Mouse (Mus musculus) limb, embryonic 12.5 days (tissue): Measurements from ENCODE around the gene Hprt. TPM values are rescaled to one million over a fixed set of nuclear protein-coding genes. Genes with fewer than 3 reads are reported as not detected.

Experiments
- ATAC-seq: fragments of 200-750 bp; cut with Nextera tagmentation; 2 replicates; pipeline ENCODE4 v1.8.0; 2017; ENCODE audit warnings: low read depth, moderate TSS enrichment; ENCODE audit not compliant: insufficient number of reproducible peaks, insufficient read depth, low FRiP score, low TSS enrichment
- H3K27ac ChIP-seq: fragments of 300-500 bp; sonication (generic); 2 replicates; pipeline ENCODE4 v1.5.1; 2016; ENCODE audit warnings: mild to moderate bottlenecking, moderate library complexity
- H3K27me3 ChIP-seq: fragments of 300-500 bp; sonication (generic); 2 replicates; pipeline ENCODE4 v1.6.1; 2016; ENCODE audit warnings: mild to moderate bottlenecking, moderate library complexity
- H3K36me3 ChIP-seq: fragments of 300-500 bp; sonication (generic); 2 replicates; pipeline ENCODE4 v1.6.1; 2016; ENCODE audit warnings: mild to moderate bottlenecking, moderate library complexity
- H3K4me1 ChIP-seq: fragments of 300-500 bp; sonication (generic); replicated peaks from 2 replicates; pipeline ENCODE4 v1.6.1; 2016
- H3K4me2 ChIP-seq: fragments of 300-500 bp; sonication (generic); 2 replicates; pipeline ENCODE4 v1.6.1; 2016; ENCODE audit warnings: mild to moderate bottlenecking, moderate library complexity
- H3K4me3 ChIP-seq: fragments of 300-500 bp; sonication (generic); replicated peaks from 2 replicates; pipeline ENCODE4 v1.5.1; 2016; ENCODE audit warnings: mild to moderate bottlenecking
- H3K9ac ChIP-seq: fragments of 300-500 bp; sonication (generic); replicated peaks from 2 replicates; pipeline ENCODE4 v1.6.1; 2016; ENCODE audit warnings: mild to moderate bottlenecking, moderate library complexity
- H3K9me3 ChIP-seq: fragments of 300-500 bp; sonication (generic); 2 replicates; pipeline ENCODE4 v1.6.1; 2016; ENCODE audit warnings: mild to moderate bottlenecking, moderate library complexity
- WGBS: fragments of 180-500 bp; shearing (Covaris S2); methylation state at CpG from one replicate; pipeline ENCODE4 v1.1.7; 2016; 5-methylcytosine and 5-hydroxymethylcytosine counted together
- polyA plus RNA-seq: library from polyadenylated mRNA; unstranded; fragments of >200 nt; fragmentation: Nextera tagmentation; extraction: Ambion mirVana; gene quantifications from 2 replicates; pipeline ENCODE4 v1.2.1, GENCODE M21; 2016

The Hprt gene
- polyA plus RNA-seq, 1 experiment from 2014 or later = 76.9 TPM

DNA sequence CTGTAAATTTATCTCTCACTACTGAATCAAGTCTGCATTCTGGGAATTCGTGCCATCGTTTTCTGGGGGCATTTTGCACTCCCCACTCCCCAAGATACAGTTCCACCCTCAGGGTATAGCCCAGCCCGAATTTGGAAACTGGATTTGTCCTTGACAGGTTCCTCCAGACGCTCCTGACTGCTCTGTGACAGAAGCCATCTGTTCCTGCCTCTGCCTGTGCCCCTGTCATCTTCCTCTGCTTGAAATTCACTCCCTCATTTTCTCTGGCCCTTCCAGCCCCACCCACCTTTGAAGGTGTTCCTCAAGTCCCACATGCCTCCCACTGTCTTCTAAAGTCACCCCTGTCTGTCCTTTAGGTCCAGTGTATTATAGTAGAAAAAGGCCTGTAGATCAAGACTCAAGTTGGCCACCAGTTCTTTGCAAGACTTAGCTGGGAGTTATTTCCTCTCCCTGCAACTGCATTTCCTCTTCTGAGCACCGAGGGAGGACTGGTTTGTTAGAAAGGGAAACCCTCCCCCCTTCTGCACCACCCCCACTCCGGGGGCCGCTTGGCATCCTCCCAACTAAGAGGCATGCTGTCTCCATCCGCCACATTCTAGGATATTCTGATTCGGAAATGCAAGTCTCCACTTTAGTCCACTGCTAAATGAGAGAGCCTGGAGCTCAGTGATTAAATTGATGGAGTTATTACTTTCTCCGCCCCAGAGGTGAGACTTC, 57.4 kb downstream of the Hprt start:
- Histone ChIP-seq H3K36me3 (no peaks in the 10 kb centered on the region), H3K9ac (no peak overlapping the region), H3K27ac (peak overlapping the region; percentile 73), H3K4me3 (no peak overlapping the region), H3K4me1 (peaks cover 24% of the 10 kb centered on the region), H3K4me2 (no peak overlapping the region), H3K27me3 (no peaks in the 10 kb centered on the region), H3K9me3 (no peaks in the 10 kb centered on the region)
- WGBS = 29% methylated on average over 10 of the region's 10 CpGs
- ATAC-seq = no peak

DNA sequence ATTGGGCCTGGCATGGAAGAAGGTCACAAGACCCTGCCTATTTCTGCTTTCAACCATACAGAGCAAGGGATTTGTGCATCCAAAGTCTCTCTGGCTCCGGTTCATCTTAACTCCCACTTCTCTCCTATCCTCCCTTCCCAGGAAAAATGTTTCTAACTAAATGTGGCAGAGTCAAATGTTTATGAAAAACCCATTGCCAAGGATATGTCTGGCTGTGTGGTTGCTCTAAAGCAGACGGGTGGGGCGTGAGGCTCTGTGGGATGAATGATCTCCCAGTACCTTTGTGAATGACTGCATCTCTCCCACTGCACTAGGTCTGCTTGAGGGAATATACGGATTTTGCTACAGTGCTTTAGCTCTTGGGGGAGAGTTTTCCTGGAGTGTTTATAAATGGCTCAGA, 58.1 kb downstream of the Hprt start:
- H3K36me3 ChIP-seq = no peaks in the 10 kb centered on the region
- H3K4me1 ChIP-seq = peaks cover 30% of the 10 kb centered on the region
- H3K27ac ChIP-seq = peak overlapping the region; percentile 73
- H3K27me3 ChIP-seq = no peaks in the 10 kb centered on the region
- no peak for ATAC-seq
- no peak overlapping the region for H3K9ac ChIP-seq
- H3K4me3 ChIP-seq = no peak overlapping the region
- no peak overlapping the region for H3K4me2 ChIP-seq
- no peaks in the 10 kb centered on the region for H3K9me3 ChIP-seq
- WGBS = 80% methylated on average over 4 of the region's 4 CpGs

DNA sequence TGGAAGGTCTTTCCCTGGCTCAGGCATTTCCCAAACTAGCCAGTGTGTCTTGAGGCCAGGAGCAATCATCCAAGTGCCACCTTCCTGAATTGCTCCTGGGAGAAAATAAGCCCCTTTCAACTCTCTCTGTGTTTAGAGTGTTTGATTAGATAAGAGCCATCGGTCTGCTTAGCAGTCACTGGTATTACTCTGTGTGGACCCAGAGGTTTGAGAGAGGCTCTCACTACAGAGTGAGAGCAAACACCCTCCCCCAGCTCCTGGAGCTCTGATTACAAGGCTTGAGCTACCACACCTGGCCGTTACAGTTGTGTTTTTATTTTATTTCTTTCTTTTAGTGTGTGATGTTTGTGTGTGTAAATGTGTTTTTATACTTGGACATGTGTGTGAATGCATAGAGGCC, 59.0 kb downstream of the Hprt start:
- Histone ChIP-seq H3K36me3 (no peaks in the 10 kb centered on the region), H3K27me3 (no peaks in the 10 kb centered on the region), H3K4me3 (no peak overlapping the region), H3K9me3 (no peaks in the 10 kb centered on the region), H3K27ac (no peak overlapping the region), H3K4me1 (peaks cover 34% of the 10 kb centered on the region), H3K4me2 (no peak overlapping the region), H3K9ac (no peak overlapping the region)
- 31% methylated on average over 2 of the region's 2 CpGs for WGBS
- ATAC-seq = no peak

DNA sequence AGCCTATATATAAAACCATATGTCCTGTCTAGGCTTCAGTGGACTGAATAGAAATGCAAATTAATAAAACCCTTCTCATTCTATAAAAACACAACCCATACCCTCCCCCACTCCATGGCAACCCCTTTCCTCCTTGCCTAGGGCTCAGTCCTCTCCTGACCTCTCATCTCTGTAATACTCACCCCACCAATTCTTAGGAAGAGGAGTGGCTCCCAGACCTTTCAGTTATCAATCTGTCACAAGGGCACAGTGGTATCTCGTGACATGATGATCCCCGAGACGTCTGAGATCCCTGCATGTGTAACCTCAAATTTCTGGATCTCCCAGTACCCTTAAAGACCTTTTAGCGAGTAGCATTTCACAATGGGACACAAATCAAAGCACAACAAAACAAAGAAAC, 61.3 kb downstream of the Hprt start:
- Histone ChIP-seq H3K36me3 (peaks cover 6% of the 10 kb centered on the region; the same call in 1 of the 2 replicates), H3K27ac (no peak overlapping the region), H3K9ac (no peak overlapping the region), H3K4me3 (no peak overlapping the region), H3K4me2 (no peak overlapping the region), H3K9me3 (no peaks in the 10 kb centered on the region), H3K27me3 (no peaks in the 10 kb centered on the region; the same call in 1 of the 2 replicates), H3K4me1 (peaks cover 47% of the 10 kb centered on the region)
- WGBS = 37% methylated on average over 4 of the region's 4 CpGs
- ATAC-seq = no peak

DNA sequence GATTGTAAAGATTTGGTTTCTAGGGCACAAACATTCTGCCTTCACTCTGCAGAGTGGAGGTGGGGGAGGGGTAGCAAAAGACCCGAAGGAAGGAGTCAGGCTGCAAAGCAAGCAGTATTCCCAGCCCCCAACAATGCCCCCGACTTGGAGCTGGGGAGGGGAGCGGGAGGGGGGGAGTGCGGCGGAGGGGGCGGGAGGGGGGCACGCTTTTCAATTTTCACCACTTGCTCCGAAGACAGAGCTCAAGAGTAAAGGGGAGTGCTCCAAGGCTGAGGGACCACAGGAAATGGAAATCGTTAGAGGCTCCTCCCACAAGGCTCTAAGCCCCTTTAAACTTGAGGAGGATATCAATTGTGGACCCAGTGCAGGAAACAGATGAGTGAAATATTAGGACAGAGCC, 62.4 kb downstream of the Hprt start:
- Histone ChIP-seq H3K4me3 (peak overlapping the region; percentile 25), H3K27me3 (no peaks in the 10 kb centered on the region; the same call in 1 of the 2 replicates), H3K4me2 (peak overlapping the region; percentile 47), H3K9ac (0 out of 2 replicates have a peak overlapping the region, but pooled peaks have one; percentile 23), H3K4me1 (peaks cover 45% of the 10 kb centered on the region), H3K9me3 (no peaks in the 10 kb centered on the region), H3K27ac (peak overlapping the region; percentile 79), H3K36me3 (peaks cover 7% of the 10 kb centered on the region; the same call in 1 of the 2 replicates)
- WGBS = 21% methylated on average over 8 of the region's 9 CpGs
- peak; percentile 14; the same call in 1 of the 2 replicates for ATAC-seq

DNA sequence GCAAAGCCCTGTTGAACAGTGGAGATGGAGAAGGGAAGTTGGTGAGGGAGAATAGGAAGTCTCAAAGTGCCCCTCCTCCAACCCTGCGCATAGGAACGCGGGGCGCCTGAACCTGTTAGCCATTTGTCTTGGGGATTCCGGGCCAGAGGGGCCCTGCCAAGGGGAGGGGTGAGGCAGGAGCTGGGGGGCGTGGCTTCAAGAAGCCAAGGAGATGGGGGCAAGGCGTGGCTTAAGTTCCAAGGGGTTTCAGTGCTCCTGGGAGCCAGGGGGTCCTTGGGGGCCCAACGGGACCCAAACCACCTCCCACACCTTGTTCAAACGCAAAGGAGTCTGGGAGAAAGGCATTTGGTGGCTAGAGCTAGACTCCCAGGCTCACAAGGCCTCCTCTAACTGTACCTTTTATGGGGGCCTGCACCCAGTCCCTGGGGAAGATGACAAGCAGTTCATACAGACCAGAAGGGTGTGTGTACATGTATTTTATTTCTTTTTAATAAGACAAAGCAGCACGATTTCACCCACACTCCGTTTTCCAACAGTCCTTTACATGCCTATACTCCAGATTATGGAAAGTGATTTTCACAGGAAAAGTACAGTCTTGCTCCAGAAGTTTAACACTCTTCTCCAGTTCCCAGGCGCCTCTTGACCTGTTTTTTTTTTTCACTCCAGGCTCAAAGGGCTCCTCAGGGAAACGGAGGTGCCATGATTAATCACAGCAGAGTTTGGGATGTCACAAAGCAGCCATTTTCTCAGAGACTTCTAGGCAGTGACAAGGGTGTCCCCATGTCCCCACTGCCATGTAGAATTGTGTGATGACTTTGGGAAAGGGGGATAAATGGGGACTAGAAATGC, 64.9 kb downstream of the Hprt start:
- no peaks in the 10 kb centered on the region for H3K9me3 ChIP-seq
- H3K9ac ChIP-seq = no peak overlapping the region
- WGBS = 12% methylated on average over 12 of the region's 13 CpGs
- peaks cover 33% of the 10 kb centered on the region for H3K4me1 ChIP-seq
- ATAC-seq = peak; percentile 66
- peak overlapping the region; percentile 88 for H3K27ac ChIP-seq
- H3K4me3 ChIP-seq = peak overlapping the region; percentile 26
- peaks cover 12% of the 10 kb centered on the region for H3K27me3 ChIP-seq
- peaks cover 7% of the 10 kb centered on the region; the same call in 1 of the 2 replicates for H3K36me3 ChIP-seq
- peak overlapping the region; percentile 58 for H3K4me2 ChIP-seq

DNA sequence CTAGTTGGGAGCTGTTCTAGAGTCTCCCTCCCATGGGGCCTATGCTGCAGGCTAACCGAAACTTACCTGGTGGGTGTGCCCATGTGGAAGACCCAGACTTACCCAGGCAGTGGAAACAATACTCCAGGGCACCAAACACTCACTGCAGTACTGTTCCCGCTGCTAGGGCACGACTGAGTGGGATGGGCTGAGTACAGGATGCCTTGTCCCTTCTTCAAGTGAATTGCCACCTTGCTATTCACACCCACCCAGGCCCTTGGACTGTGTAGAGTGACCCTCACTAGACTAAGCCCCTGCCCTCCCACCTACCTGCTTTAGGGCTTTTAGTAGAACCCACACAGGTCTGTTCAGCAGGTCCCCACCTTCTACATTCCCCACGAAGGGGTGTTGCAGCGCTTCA, 65.9 kb downstream of the Hprt start:
- Histone ChIP-seq H3K4me2 (peak overlapping the region; percentile 58), H3K36me3 (peaks cover 7% of the 10 kb centered on the region; the same call in 1 of the 2 replicates), H3K4me3 (peak overlapping the region; percentile 30), H3K9ac (peak overlapping the region; percentile 50; the same call in 1 of the 2 replicates), H3K4me1 (peaks cover 33% of the 10 kb centered on the region), H3K27ac (peak overlapping the region; percentile 88), H3K9me3 (no peaks in the 10 kb centered on the region), H3K27me3 (peaks cover 16% of the 10 kb centered on the region)
- no peak for ATAC-seq
- WGBS = 48% methylated on average over 5 of the region's 5 CpGs

DNA sequence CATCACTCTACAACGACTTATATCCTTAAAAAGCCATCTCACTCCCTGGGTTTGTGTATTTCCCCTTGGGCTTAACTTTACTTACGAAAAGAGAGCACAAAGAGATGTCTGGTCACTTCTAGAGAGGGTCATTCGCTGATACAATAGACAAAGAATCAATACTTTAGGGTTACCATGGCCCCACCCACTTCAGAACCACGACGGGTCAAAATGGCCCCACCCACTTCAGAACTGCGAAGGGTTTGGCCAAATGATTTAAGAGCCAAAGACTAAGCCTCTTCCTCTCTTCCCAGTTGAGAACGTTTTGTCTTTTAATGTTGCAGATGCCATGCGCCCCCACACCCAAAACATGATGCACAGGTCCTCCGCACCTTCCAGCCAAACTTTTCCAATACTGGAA, 67.8 kb downstream of the Hprt start:
- peaks cover 16% of the 10 kb centered on the region for H3K27me3 ChIP-seq
- H3K9ac ChIP-seq = peak overlapping the region; percentile 90
- H3K4me1 ChIP-seq = peaks cover 22% of the 10 kb centered on the region
- no peak for ATAC-seq
- peak overlapping the region; percentile 97 for H3K27ac ChIP-seq
- H3K4me3 ChIP-seq = peak overlapping the region; percentile 62
- peaks cover 7% of the 10 kb centered on the region; the same call in 1 of the 2 replicates for H3K36me3 ChIP-seq
- H3K9me3 ChIP-seq = no peaks in the 10 kb centered on the region
- peak overlapping the region; percentile 58 for H3K4me2 ChIP-seq
- 11% methylated on average over 9 of the region's 9 CpGs for WGBS

DNA sequence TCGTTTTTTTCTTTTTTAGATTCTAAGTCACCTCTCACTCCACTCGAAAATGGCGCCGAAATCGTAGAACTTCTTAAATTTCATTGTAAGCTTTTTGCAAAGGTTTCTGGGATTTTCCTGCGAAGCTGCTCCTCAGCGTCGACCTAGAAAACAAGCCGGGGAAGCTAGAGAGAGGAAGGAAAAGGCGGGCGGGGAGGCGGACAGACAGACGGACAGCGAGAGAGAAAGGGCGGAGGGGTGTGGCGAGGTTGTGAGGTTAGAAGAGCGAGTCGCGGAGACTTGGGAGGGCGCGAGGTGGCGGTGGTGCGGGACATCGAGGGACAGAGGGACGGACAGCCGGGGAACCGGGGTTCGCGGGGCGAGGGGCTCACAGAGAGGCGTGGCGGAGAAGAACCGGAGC, 68.7 kb downstream of the Hprt start:
- peak overlapping the region; percentile 58 for H3K4me2 ChIP-seq
- peak overlapping the region; percentile 62 for H3K4me3 ChIP-seq
- WGBS = 12% methylated on average over 32 of the region's 33 CpGs
- peaks cover 16% of the 10 kb centered on the region for H3K27me3 ChIP-seq
- ATAC-seq = no peak
- peak overlapping the region; percentile 90 for H3K9ac ChIP-seq
- peaks cover 7% of the 10 kb centered on the region; the same call in 1 of the 2 replicates for H3K36me3 ChIP-seq
- H3K9me3 ChIP-seq = no peaks in the 10 kb centered on the region
- H3K4me1 ChIP-seq = peaks cover 16% of the 10 kb centered on the region
- H3K27ac ChIP-seq = peak overlapping the region; percentile 97

DNA sequence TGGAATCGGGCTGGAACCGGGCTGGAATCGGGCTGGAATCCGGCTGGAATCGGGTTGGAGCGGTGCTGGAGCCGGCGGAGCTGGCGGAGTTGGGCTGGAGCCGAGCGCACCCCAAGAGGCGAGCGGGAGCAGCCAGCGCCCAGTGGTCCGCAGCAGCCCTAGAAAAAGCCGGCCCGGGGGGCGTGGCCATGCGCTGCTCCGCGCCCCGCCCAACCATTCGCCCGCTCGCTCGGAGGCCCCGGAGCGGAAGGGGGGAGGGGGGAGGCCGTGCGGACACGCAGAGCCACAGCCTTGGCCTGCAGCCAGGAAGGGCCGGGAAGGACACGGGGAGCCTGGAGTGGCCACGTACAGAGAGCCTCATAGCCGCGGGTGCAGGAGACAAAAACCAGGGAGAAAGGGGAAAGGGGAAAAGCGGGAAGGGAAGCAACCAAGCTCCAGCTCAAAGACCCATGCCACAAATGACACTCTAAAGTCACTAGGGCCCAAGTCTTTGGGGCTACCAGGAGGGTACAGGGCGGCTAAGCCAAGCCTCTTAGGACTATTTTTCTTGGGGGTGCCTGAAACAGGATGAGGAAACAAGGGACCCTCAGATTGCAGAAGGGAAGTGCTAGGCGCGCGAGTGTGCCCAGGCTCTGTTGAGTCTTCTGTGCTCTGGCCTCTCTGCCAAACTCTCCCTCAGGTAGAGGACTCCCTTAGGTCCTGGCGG, 69.3 kb downstream of the Hprt start:
- Histone ChIP-seq H3K27ac (peak overlapping the region; percentile 97), H3K9me3 (no peaks in the 10 kb centered on the region), H3K36me3 (peaks cover 7% of the 10 kb centered on the region; the same call in 1 of the 2 replicates), H3K9ac (peak overlapping the region; percentile 90), H3K4me1 (peaks cover 16% of the 10 kb centered on the region), H3K27me3 (peaks cover 16% of the 10 kb centered on the region), H3K4me2 (peak overlapping the region; percentile 58), H3K4me3 (peak overlapping the region; percentile 62)
- 15% methylated on average over 31 of the region's 42 CpGs for WGBS
- peak; percentile 80 for ATAC-seq

DNA sequence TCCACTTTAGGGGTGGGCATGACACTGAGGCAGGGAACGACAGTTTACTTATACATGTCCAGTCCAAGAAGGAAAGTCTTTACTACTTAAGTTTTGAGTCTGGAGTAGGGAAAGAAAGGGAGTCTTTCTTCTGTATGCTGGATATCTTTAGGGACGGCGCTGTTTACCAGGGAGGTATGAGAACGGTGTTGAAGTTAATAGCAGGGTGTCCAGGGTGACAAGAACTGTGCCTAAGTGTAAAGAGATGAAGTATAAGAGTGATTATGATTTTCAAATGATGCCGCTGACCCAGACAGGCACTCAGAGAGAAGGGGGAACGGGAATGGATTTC, 69.8 kb downstream of the Hprt start:
- Histone ChIP-seq H3K9ac (peak overlapping the region; percentile 90), H3K27ac (peak overlapping the region; percentile 97)
- WGBS = 23% methylated on average over 6 of the region's 6 CpGs

More for the DNA sequence above, 69.8 kb downstream of the Hprt start:
- peaks cover 16% of the 10 kb centered on the region for H3K27me3 ChIP-seq
- peaks cover 14% of the 10 kb centered on the region for H3K4me1 ChIP-seq
- no peaks in the 10 kb centered on the region for H3K9me3 ChIP-seq
- no peak for ATAC-seq
- H3K4me2 ChIP-seq = peak overlapping the region; percentile 58
- H3K4me3 ChIP-seq = peak overlapping the region; percentile 62
- peaks cover 7% of the 10 kb centered on the region; the same call in 1 of the 2 replicates for H3K36me3 ChIP-seq
